Mouse (Mus musculus): ENCODE measurements around the gene Palm2. TPM values are rescaled to one million over a fixed set of nuclear protein-coding genes. Genes with fewer than 3 reads are reported as not detected.

Gene Palm2
- total RNA-seq, 1 experiment = 1.8 TPM

DNA sequence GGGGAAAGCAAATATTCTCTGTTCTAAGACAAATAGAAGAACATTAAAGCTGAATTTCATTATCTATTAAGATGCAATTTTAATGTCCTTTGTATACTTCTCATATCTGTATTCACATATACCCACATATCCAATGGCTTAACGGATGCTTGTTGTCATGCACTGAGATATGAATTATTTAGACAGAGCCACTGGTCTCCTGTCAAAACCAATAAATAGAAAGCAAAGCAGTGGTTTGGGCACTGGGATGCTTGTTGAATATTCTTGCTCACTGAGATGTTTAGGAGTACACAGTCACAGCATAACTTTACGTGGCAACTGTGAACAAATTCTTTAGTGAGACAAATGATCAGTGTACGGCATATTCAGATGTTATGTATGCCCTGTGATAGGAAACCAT, 206.9 kb downstream of the Palm2 start:
- Histone ChIP-seq H3K9ac (ENCODE audit: insufficient read depth, low read depth, low read length, poor library complexity, severe bottlenecking) (no peak overlapping the region), H3K27ac (ENCODE audit: insufficient read depth, low read depth, low read length, poor library complexity, severe bottlenecking) (no peak overlapping the region), H3K4me1 (ENCODE audit: control insufficient read depth in 2 of 2, insufficient read depth in 2 of 2, low read length in 2 of 2, poor library complexity in 1 of 2) (no peaks in the 10 kb centered on the region), H3K9me3 (ENCODE audit: control insufficient read depth, insufficient read depth, low read depth, low read length) (no peaks in the 10 kb centered on the region), H3K36me3 (ENCODE audit: control insufficient read depth, insufficient read depth, low read length, poor library complexity, severe bottlenecking) (no peaks in the 10 kb centered on the region), H3K4me3 (ENCODE audit: insufficient read depth in 1 of 2, low read depth in 1 of 2, low read length in 2 of 2, poor library complexity in 1 of 2, severe bottlenecking in 1 of 2) (no peak overlapping the region)
- no peak for TF ChIP-seq HCFC1 (IDR thresholded peaks at IDR 0.05; ENCODE audit: borderline replicate concordance, insufficient read depth, low read length)
- TF ChIP-seq ZNF384 (IDR thresholded peaks at IDR 0.05; ENCODE audit: low read depth, low read length) = no peak
- no peak for TF ChIP-seq CHD2 (IDR thresholded peaks at IDR 0.05; ENCODE audit: low read depth, low read length)
- TF ChIP-seq MAFK (IDR thresholded peaks at IDR 0.05; ENCODE audit: insufficient read depth, low read depth, low read length) = no peak
- no peak for TF ChIP-seq ZC3H11A (IDR thresholded peaks at IDR 0.05; ENCODE audit: borderline replicate concordance, low read depth, low read length)
- in situ Hi-C loops (cut with MboI; ENCODE audit: low sequenced_read_pairs in 2 of 2, unreplicated experiment in 2 of 2) = no loop called here
- DNase-seq (ENCODE audit: low read depth, low spot score) = no peak

DNA sequence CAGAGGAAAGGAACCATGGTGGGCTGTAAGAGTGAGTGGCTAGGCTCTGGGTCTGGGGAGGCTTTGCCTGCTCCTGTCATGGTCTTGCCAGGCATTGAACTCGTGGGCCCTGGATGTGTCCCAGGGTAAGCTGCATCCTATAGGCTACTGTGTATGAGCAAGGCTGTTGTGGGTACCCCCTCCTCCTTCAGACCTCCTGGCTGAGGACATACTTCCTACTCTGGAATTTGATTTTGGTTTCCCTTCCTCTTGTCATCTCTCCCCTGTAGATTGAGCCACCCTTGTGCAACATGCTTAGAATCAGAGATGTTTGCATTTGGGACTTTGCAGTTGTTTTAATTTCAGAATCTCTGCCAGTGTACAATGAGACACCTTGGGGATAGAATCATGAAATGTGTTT, 216.9 kb downstream of the Palm2 start:
- Histone ChIP-seq H3K9me3 (ENCODE audit: control insufficient read depth, insufficient read depth, low read depth, low read length) (no peaks in the 10 kb centered on the region), H3K27ac (ENCODE audit: insufficient read depth, low read depth, low read length, poor library complexity, severe bottlenecking) (no peak overlapping the region), H3K9ac (ENCODE audit: insufficient read depth, low read depth, low read length, poor library complexity, severe bottlenecking) (no peak overlapping the region), H3K36me3 (ENCODE audit: control insufficient read depth, insufficient read depth, low read length, poor library complexity, severe bottlenecking) (no peaks in the 10 kb centered on the region), H3K4me3 (ENCODE audit: insufficient read depth in 1 of 2, low read depth in 1 of 2, low read length in 2 of 2, poor library complexity in 1 of 2, severe bottlenecking in 1 of 2) (no peak overlapping the region), H3K4me1 (ENCODE audit: control insufficient read depth in 2 of 2, insufficient read depth in 2 of 2, low read length in 2 of 2, poor library complexity in 1 of 2) (no peaks in the 10 kb centered on the region)
- no peak for DNase-seq (ENCODE audit: low read depth, low spot score)
- in situ Hi-C loops (cut with MboI; ENCODE audit: low sequenced_read_pairs in 2 of 2, unreplicated experiment in 2 of 2) = loop anchor here in 1 of 2 experiments (25.0 kb wide), 2 partner anchors 236 to 436 kb away; no protein-coding TSS in a partner anchor
- TF ChIP-seq CHD2 (IDR thresholded peaks at IDR 0.05; ENCODE audit: low read depth, low read length) = no peak
- no peak for TF ChIP-seq MAFK (IDR thresholded peaks at IDR 0.05; ENCODE audit: insufficient read depth, low read depth, low read length)
- TF ChIP-seq ZNF384 (IDR thresholded peaks at IDR 0.05; ENCODE audit: low read depth, low read length) = no peak
- TF ChIP-seq HCFC1 (IDR thresholded peaks at IDR 0.05; ENCODE audit: borderline replicate concordance, insufficient read depth, low read length) = no peak
- TF ChIP-seq ZC3H11A (IDR thresholded peaks at IDR 0.05; ENCODE audit: borderline replicate concordance, low read depth, low read length) = no peak

DNA sequence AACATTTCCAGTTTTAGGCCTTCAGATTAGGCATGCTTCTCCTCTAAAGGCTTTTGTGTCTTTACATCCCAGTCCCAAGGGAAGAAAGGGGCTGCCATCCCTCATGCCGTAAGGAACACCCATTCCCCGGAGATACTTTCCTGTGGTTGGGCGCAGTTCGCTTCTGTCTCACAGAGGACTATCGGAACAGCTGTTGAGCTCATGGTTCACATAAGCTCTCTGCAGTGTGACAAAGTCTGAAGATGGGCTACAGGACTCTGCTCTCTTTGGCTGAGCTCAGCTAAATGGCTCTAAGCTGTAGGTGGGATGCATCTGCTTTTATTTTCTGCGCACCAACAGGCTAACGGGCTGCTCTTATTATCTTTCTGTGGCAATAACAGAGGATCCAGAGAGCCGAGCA, 217.5 kb downstream of the Palm2 start:
- TF ChIP-seq CHD2 (IDR thresholded peaks at IDR 0.05; ENCODE audit: low read depth, low read length) = no peak
- no peaks in the 10 kb centered on the region for H3K36me3 ChIP-seq (ENCODE audit: control insufficient read depth, insufficient read depth, low read length, poor library complexity, severe bottlenecking)

DNA sequence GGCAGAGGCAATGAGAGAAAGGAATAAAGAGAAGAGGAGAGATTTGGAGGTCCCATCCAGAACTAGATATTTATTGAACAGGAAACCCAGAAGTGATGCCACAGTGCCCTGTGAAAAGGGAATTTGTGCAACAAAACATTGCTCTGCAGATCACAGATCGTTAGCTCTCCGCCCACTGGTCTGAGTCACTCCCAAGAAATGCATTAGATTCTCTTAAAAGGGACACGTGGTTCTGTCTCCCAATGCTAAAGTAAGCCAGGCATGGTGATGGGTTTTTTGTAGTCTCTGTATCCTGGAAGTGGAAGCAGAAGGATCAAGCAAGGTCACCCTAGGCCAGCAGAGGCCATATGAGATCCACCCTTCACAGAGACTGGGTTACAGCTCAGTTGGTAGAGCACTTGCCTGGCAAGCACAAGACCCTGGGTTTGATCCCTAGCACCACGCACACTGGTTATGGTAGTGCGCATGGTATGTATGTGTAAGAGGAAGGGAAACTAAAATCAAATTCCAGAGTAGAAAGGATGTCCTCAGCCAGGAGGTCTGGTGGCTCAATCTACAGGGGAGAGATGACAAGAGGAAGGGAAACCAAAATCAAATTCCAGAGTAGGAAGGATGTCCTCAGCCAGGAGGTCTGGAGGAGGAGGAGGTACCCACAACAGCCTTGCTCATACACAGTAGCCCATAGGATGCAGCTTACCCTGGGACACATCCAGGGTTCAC, 218.3 kb downstream of the Palm2 start:
- in situ Hi-C loops (cut with MboI; ENCODE audit: low sequenced_read_pairs in 2 of 2, unreplicated experiment in 2 of 2) = loop anchor here in 1 of 2 experiments (25.0 kb wide), 2 partner anchors 235 to 435 kb away; no protein-coding TSS in a partner anchor
- H3K4me3 ChIP-seq (ENCODE audit: insufficient read depth in 1 of 2, low read depth in 1 of 2, low read length in 2 of 2, poor library complexity in 1 of 2, severe bottlenecking in 1 of 2) = no peak overlapping the region
- no peaks in the 10 kb centered on the region for H3K4me1 ChIP-seq (ENCODE audit: control insufficient read depth in 2 of 2, insufficient read depth in 2 of 2, low read length in 2 of 2, poor library complexity in 1 of 2)
- H3K9ac ChIP-seq (ENCODE audit: insufficient read depth, low read depth, low read length, poor library complexity, severe bottlenecking) = no peak overlapping the region
- TF ChIP-seq CHD2 (IDR thresholded peaks at IDR 0.05; ENCODE audit: low read depth, low read length) (no peak), ZC3H11A (IDR thresholded peaks at IDR 0.05; ENCODE audit: borderline replicate concordance, low read depth, low read length) (no peak), ZNF384 (IDR thresholded peaks at IDR 0.05; ENCODE audit: low read depth, low read length) (no peak), HCFC1 (IDR thresholded peaks at IDR 0.05; ENCODE audit: borderline replicate concordance, insufficient read depth, low read length) (no peak), MAFK (IDR thresholded peaks at IDR 0.05; ENCODE audit: insufficient read depth, low read depth, low read length) (no peak)
- H3K36me3 ChIP-seq (ENCODE audit: control insufficient read depth, insufficient read depth, low read length, poor library complexity, severe bottlenecking) = no peaks in the 10 kb centered on the region
- H3K9me3 ChIP-seq (ENCODE audit: control insufficient read depth, insufficient read depth, low read depth, low read length) = no peaks in the 10 kb centered on the region
- no peak overlapping the region for H3K27ac ChIP-seq (ENCODE audit: insufficient read depth, low read depth, low read length, poor library complexity, severe bottlenecking)
- DNase-seq (ENCODE audit: low read depth, low spot score) = no peak

More for the DNA sequence above, 217.5 kb downstream of the Palm2 start:
- H3K4me1 ChIP-seq (ENCODE audit: control insufficient read depth in 2 of 2, insufficient read depth in 2 of 2, low read length in 2 of 2, poor library complexity in 1 of 2) = no peaks in the 10 kb centered on the region
- H3K9ac ChIP-seq (ENCODE audit: insufficient read depth, low read depth, low read length, poor library complexity, severe bottlenecking) = no peak overlapping the region
- DNase-seq (ENCODE audit: low read depth, low spot score) = no peak
- H3K4me3 ChIP-seq (ENCODE audit: insufficient read depth in 1 of 2, low read depth in 1 of 2, low read length in 2 of 2, poor library complexity in 1 of 2, severe bottlenecking in 1 of 2) = no peak overlapping the region
- H3K27ac ChIP-seq (ENCODE audit: insufficient read depth, low read depth, low read length, poor library complexity, severe bottlenecking) = no peak overlapping the region
- no peaks in the 10 kb centered on the region for H3K9me3 ChIP-seq (ENCODE audit: control insufficient read depth, insufficient read depth, low read depth, low read length)
- in situ Hi-C loops (cut with MboI; ENCODE audit: low sequenced_read_pairs in 2 of 2, unreplicated experiment in 2 of 2) = loop anchor here in 1 of 2 experiments (25.0 kb wide), 2 partner anchors 236 to 436 kb away; no protein-coding TSS in a partner anchor
